Mouse (Mus musculus): ENCODE data around the gene Prcd. TPM values are rescaled to one million over a fixed set of nuclear protein-coding genes. Genes with fewer than 3 reads are reported as not detected.
A peak's percentile ranks its signal among the peaks of the same experiment; 100 is the strongest.
"Not testable (repeated sequence)": the region's sequence is repeated elsewhere in the genome, so short reads cannot be mapped to it uniquely, and the experiment has no call there.

Gene Prcd
- 0.73 TPM in 1 of 2 replicates, not detected in the other for polyA plus RNA-seq (2016; fragmentation: Nextera tagmentation; extraction: Ambion mirVana)

- Histone ChIP-seq H3K27me3 (replicated peaks) (peaks cover 58% of the 10 kb centered on the region), H3K4me3 (peak within 1 kb of the TSS; percentile 50), H3K4me1 (replicated peaks) (peaks cover 46% of the 10 kb centered on the region), H3K36me3 (no peaks in the 10 kb centered on the region), H3K27ac (ENCODE audit: poor library complexity, severe bottlenecking) (no peak within 1 kb of the TSS), H3K4me2 (peak within 1 kb of the TSS; percentile 91), H3K9ac (peak within 1 kb of the TSS; percentile 66), H3K9me3 (replicated peaks) (no peaks in the 10 kb centered on the region)
- 4% methylated on average over 10 of the region's 10 CpGs for WGBS
- ATAC-seq (ENCODE audit: insufficient number of reproducible peaks, low FRiP score) = no peak
Observed at GRCm38 (mm10) chr11:116653234-116653633, at the start of gene Prcd. Gene Prcd, plus strand, starts transcription at chr11:116653534.

DNA sequence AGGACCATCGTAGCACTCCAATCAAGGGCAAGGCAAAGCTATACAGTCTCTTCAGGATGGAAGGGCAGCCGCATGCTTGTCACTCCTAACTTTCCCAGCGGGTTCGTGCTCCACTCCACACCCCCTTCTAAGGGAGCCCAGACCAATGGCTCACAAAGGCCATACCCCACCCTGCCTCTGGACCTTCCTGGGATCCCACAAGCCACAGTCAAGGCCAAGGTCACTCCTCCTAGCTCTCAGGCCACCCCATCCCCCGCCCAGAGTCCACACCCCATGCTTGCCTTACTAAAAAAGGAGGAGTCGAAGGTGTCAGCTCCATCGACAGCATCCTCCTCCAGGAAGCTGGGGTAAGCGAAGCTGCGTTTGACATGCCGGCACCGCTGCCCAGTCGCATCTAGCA lies 49.2 kb upstream of the Prcd start:
- 82% methylated on average over 12 of the region's 12 CpGs for WGBS
- 0 out of 2 replicates have a peak, but pooled peaks cover 5% of the 10 kb centered on the region for H3K4me1 ChIP-seq (replicated peaks)
- no peak overlapping the region for H3K9ac ChIP-seq
- ATAC-seq (ENCODE audit: insufficient number of reproducible peaks, low FRiP score) = no peak; the same call in 1 of the 2 replicates
- H3K27me3 ChIP-seq (replicated peaks) = no peaks in the 10 kb centered on the region
- peaks cover 78% of the 10 kb centered on the region for H3K36me3 ChIP-seq
- no peaks in the 10 kb centered on the region for H3K9me3 ChIP-seq (replicated peaks)
- no peak overlapping the region for H3K4me2 ChIP-seq
- no peak overlapping the region for H3K4me3 ChIP-seq
- no peak overlapping the region for H3K27ac ChIP-seq (ENCODE audit: poor library complexity, severe bottlenecking)

- Histone ChIP-seq H3K4me3 (no peak overlapping the region), H3K27me3 (replicated peaks) (no peaks in the 10 kb centered on the region), H3K27ac (ENCODE audit: poor library complexity, severe bottlenecking) (no peak overlapping the region), H3K9me3 (replicated peaks) (no peaks in the 10 kb centered on the region), H3K4me1 (replicated peaks) (peaks cover 15% of the 10 kb centered on the region), H3K36me3 (peaks cover 45% of the 10 kb centered on the region), H3K9ac (no peak overlapping the region), H3K4me2 (no peak overlapping the region)
- 91% methylated on average over 3 of the region's 3 CpGs for WGBS
- ATAC-seq (ENCODE audit: insufficient number of reproducible peaks, low FRiP score) = no peak
Observed at GRCm38 (mm10) chr11:116607717-116608116, 45.6 kb upstream of the Prcd start.

DNA sequence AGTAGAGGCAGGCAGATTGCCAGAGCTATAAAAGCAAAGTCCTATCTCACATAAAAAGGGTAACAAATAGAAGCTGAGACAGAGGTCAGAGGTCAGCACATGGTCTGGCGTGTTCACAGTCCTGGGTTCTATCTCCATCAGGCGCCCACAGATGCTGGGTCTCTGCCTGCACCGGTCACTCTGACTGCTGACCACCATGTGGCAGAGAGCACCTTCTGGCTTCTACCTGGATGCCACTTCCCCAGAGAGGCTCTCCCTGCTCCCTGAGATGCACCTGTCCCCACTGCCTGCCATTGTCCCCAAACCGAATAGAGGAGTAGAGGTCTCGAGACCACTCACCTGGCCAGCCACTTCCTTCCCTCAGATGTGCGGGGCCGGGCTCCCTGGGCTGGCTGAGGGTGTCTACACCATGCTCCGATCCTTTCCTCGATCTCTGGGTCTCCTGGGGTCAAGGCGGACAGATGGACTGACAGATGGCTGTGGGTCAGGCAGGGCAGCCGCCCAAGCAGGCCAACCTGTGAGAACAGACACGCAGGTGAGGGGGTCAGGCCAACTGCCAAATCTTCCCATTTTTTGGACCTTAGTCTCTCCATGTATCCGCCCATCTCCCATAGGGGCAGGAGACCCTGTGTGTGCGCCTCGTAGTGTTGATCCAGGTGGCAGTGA lies 43.2 kb upstream of the Prcd start:
- Histone ChIP-seq H3K4me3 (no peak overlapping the region), H3K9me3 (replicated peaks) (no peaks in the 10 kb centered on the region), H3K4me1 (replicated peaks) (peaks cover 28% of the 10 kb centered on the region), H3K27me3 (replicated peaks) (no peaks in the 10 kb centered on the region), H3K9ac (no peak overlapping the region), H3K36me3 (peaks cover 22% of the 10 kb centered on the region), H3K27ac (ENCODE audit: poor library complexity, severe bottlenecking) (no peak overlapping the region), H3K4me2 (no peak overlapping the region)
- WGBS = 82% methylated on average over 15 of the region's 15 CpGs
- ATAC-seq (ENCODE audit: insufficient number of reproducible peaks, low FRiP score) = no peak

DNA sequence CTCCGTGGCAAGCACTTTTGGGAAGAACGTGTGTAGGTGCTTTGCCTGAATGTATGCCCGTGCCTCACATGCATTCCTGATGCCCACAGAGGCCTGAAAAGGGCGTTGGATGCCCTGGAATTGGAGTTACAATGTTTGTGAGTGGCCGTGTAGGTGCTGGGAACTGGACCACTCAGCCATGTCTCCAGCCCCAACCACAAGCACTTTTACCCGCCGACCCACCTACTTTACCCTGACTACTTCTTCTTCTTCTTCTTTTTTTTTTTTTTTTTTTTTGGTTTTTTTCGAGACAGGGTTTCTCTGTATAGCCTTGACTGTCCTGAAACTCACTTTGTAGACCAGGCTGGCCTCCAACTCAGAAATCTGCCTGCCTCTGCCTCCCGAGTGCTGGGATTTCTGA lies 42.2 kb upstream of the Prcd start:
- H3K27ac ChIP-seq (ENCODE audit: poor library complexity, severe bottlenecking); H3K4me2 ChIP-seq; H3K4me3 ChIP-seq; H3K9ac ChIP-seq; H3K9me3 ChIP-seq (replicated peaks); ATAC-seq (ENCODE audit: insufficient number of reproducible peaks, low FRiP score); H3K27me3 ChIP-seq (replicated peaks): not testable (repeated sequence)
- WGBS = 90% methylated on average over 9 of the region's 9 CpGs
- Histone ChIP-seq H3K4me1 (replicated peaks) (peaks cover 38% of the 10 kb centered on the region), H3K36me3 (peaks cover 12% of the 10 kb centered on the region; the same call in 1 of the 2 replicates)

DNA sequence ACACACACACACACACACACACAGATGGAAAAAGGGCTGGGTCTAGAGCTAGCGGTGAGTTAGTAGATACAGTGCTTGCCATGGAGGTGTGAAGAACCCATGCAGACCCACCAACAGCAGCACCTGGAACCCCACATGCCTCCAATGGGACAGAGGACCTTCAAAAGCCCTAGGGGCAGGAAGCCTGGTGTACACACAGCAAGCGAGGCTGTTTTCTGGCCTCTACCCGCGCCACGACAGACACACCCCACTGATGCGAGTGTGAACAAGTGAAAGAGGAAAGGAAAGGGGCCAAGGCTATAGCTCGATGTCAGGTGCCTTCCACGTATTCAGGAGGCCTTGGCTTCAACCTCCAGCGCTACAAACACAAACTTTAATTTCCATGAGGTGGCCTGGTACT lies 41.5 kb upstream of the Prcd start:
- ATAC-seq (ENCODE audit: insufficient number of reproducible peaks, low FRiP score) = no peak
- H3K27ac ChIP-seq (ENCODE audit: poor library complexity, severe bottlenecking) = no peak overlapping the region
- no peak overlapping the region for H3K4me3 ChIP-seq
- H3K9me3 ChIP-seq (replicated peaks) = no peaks in the 10 kb centered on the region
- no peak overlapping the region for H3K9ac ChIP-seq
- peaks cover 45% of the 10 kb centered on the region for H3K4me1 ChIP-seq (replicated peaks)
- WGBS = 91% methylated on average over 9 of the region's 9 CpGs
- H3K27me3 ChIP-seq (replicated peaks) = no peaks in the 10 kb centered on the region
- H3K36me3 ChIP-seq = peaks cover 11% of the 10 kb centered on the region; the same call in 1 of the 2 replicates
- no peak overlapping the region for H3K4me2 ChIP-seq

DNA sequence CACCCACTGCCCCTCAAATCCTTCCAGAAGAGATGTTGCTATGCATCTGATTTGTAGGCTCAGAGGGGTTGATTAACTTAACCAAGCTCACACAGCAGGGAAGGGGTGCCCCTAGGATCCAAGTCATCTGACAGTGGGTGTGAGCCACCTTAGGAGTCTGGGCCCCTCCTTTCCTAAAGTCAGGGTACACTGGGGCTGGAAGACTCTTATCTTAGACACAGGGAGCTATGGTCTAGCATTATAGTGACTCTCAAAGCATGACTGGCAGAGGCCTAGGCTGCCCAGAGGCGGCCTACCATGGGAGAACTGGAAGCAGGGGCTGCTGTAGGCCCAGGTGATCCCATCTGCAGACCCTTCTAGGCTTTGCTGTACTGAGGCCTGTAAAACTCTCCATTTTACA lies 40.8 kb upstream of the Prcd start:
- Histone ChIP-seq H3K4me3 (no peak overlapping the region), H3K4me2 (no peak overlapping the region), H3K9me3 (replicated peaks) (no peaks in the 10 kb centered on the region), H3K9ac (no peak overlapping the region), H3K27me3 (replicated peaks) (no peaks in the 10 kb centered on the region), H3K36me3 (peaks cover 8% of the 10 kb centered on the region; the same call in 1 of the 2 replicates), H3K27ac (ENCODE audit: poor library complexity, severe bottlenecking) (no peak overlapping the region), H3K4me1 (replicated peaks) (peaks cover 50% of the 10 kb centered on the region)
- 93% methylated on average over 1 of the region's 1 CpGs for WGBS
- no peak for ATAC-seq (ENCODE audit: insufficient number of reproducible peaks, low FRiP score)

DNA sequence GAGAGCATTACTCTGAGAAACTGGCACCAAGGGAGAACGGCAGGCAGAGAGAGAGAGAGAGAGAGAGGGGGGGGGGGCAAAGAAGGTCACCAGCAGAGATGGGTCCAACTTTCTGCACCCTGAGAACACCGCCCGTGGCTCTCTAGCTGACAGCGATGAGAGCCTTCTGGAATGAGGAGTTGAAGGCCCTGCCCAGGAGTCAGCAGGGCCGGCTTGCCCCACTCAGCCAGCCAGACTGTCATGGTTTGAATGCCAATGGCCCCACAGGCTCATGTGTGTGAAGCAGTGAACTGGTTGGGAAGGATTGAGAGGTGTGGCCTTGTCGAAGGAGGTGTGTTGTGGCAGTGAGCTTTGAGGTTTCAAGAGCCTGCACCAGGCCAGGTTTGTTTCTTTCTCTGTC lies 40.1 kb upstream of the Prcd start:
- H3K4me2 ChIP-seq = no peak overlapping the region
- no peak overlapping the region for H3K4me3 ChIP-seq
- H3K4me1 ChIP-seq (replicated peaks) = peaks cover 56% of the 10 kb centered on the region
- H3K27ac ChIP-seq (ENCODE audit: poor library complexity, severe bottlenecking) = no peak overlapping the region
- 77% methylated on average over 6 of the region's 6 CpGs for WGBS
- H3K27me3 ChIP-seq (replicated peaks) = no peaks in the 10 kb centered on the region
- no peak overlapping the region for H3K9ac ChIP-seq
- H3K9me3 ChIP-seq (replicated peaks) = no peaks in the 10 kb centered on the region
- H3K36me3 ChIP-seq = peaks cover 6% of the 10 kb centered on the region; the same call in 1 of the 2 replicates
- ATAC-seq (ENCODE audit: insufficient number of reproducible peaks, low FRiP score) = no peak

GRCm38 (mm10) chr11:116615735-116616437 lies 37.4 kb upstream of the Prcd start:
- WGBS = 31% methylated on average over 15 of the region's 15 CpGs
- peak; percentile 77 for ATAC-seq (ENCODE audit: insufficient number of reproducible peaks, low FRiP score)
- Histone ChIP-seq H3K9me3 (replicated peaks) (no peaks in the 10 kb centered on the region), H3K27me3 (replicated peaks) (no peaks in the 10 kb centered on the region), H3K4me1 (replicated peaks) (peaks cover 62% of the 10 kb centered on the region), H3K27ac (ENCODE audit: poor library complexity, severe bottlenecking) (peak overlapping the region; percentile 65), H3K4me2 (peak overlapping the region; percentile 45), H3K9ac (no peak overlapping the region), H3K36me3 (no peaks in the 10 kb centered on the region), H3K4me3 (no peak overlapping the region)

- Histone ChIP-seq H3K27me3 (replicated peaks) (no peaks in the 10 kb centered on the region), H3K4me3 (no peak overlapping the region), H3K9ac (no peak overlapping the region), H3K4me2 (peak overlapping the region; percentile 45), H3K36me3 (no peaks in the 10 kb centered on the region), H3K9me3 (replicated peaks) (no peaks in the 10 kb centered on the region), H3K27ac (ENCODE audit: poor library complexity, severe bottlenecking) (peak overlapping the region; percentile 65), H3K4me1 (replicated peaks) (peaks cover 69% of the 10 kb centered on the region)
- no peak for ATAC-seq (ENCODE audit: insufficient number of reproducible peaks, low FRiP score)
- 74% methylated on average over 10 of the region's 10 CpGs for WGBS
Observed at GRCm38 (mm10) chr11:116616438-116617118, 36.8 kb upstream of the Prcd start.

DNA sequence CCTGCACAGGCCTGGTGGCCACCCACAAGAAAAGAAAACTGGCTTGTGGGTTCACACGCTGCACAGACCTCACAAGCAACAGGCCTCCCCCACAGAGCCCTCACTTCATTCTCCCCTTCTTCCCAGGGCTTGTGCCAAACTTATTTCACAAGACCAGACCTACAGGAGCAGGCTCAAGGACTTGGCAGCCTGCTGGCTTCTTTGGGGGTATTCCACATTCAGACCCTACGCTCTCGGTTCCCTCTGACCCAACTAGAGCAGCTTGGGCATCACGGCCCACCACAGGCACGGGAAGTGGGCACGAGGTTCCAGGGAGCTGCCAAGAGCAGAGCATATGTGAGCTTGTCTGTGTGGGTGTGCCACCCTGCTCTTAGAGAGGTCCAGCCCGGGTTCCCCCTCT lies 35.7 kb upstream of the Prcd start:
- ATAC-seq (ENCODE audit: insufficient number of reproducible peaks, low FRiP score) = no peak
- no peaks in the 10 kb centered on the region for H3K9me3 ChIP-seq (replicated peaks)
- no peak overlapping the region for H3K27ac ChIP-seq (ENCODE audit: poor library complexity, severe bottlenecking)
- H3K27me3 ChIP-seq (replicated peaks) = no peaks in the 10 kb centered on the region
- no peaks in the 10 kb centered on the region for H3K36me3 ChIP-seq
- no peak overlapping the region for H3K4me3 ChIP-seq
- peaks cover 80% of the 10 kb centered on the region for H3K4me1 ChIP-seq (replicated peaks)
- no peak overlapping the region for H3K4me2 ChIP-seq
- 93% methylated on average over 7 of the region's 7 CpGs for WGBS
- H3K9ac ChIP-seq = no peak overlapping the region

All from heart, embryonic 12.5 days (tissue).